Mouse (Mus musculus) MEL (cell line): ENCODE data around the gene Mau2. TPM values are rescaled to one million over a fixed set of nuclear protein-coding genes. Genes with fewer than 3 reads are reported as not detected.
A peak's percentile ranks its signal among the peaks of the same experiment; 100 is the strongest.

Experiments used
- DNase-seq: peaks from one replicate; pipeline ENCODE4 v3.0.0; 2011; ENCODE audit warnings: low read depth, low spot score
- H3K27ac ChIP-seq: 2 replicates; pipeline ENCODE4 v1.5.1; 2012; ENCODE audit warnings: low read depth, mild to moderate bottlenecking, control low read depth, low read length, moderate library complexity; ENCODE audit not compliant: control insufficient read depth
- H3K27me3 ChIP-seq, 2 experiments: fragments of 150-350 bp in 1 of 2; sonication (generic) in 1 of 2; 2 replicates each; pipeline ENCODE4 v1.6.1; 2012; ENCODE audit warnings: low read length in 2 of 2, mild to moderate bottlenecking in 2 of 2, improper control_type of control experiment in 1 of 2, moderate library complexity in 1 of 2; ENCODE audit not compliant: insufficient read depth in 2 of 2, control insufficient read depth in 1 of 2
- H3K36me3 ChIP-seq, 2 experiments: 2 replicates each; pipeline ENCODE4 v1.6.1; 2012 to 2014; ENCODE audit warnings: low read length in 2 of 2, improper control_type of control experiment in 1 of 2, inconsistent platforms in 1 of 2, mild to moderate bottlenecking in 1 of 2; ENCODE audit not compliant: insufficient read depth in 2 of 2, control insufficient read depth in 1 of 2
- H3K4me1 ChIP-seq, 2 experiments: fragments of 150-350 bp in 1 of 2; sonication (generic) in 1 of 2; 2 replicates each; pipeline ENCODE4 v1.6.1; 2012; ENCODE audit warnings: low read length in 2 of 2, improper control_type of control experiment in 1 of 2, mild to moderate bottlenecking in 1 of 2; ENCODE audit not compliant: insufficient read depth in 2 of 2, control insufficient read depth in 1 of 2
- H3K4me3 ChIP-seq, 2 experiments: fragments of 150-350 bp in 1 of 2; sonication (generic) in 1 of 2; 2 replicates each; pipeline ENCODE4 v1.5.1; 2012; ENCODE audit warnings: low read depth in 2 of 2, low read length in 2 of 2, mild to moderate bottlenecking in 2 of 2, moderate library complexity in 2 of 2, control low read depth in 1 of 2, improper control_type of control experiment in 1 of 2; ENCODE audit not compliant: control insufficient read depth in 1 of 2, insufficient read depth in 1 of 2
- H3K79me2 ChIP-seq: 2 replicates; pipeline ENCODE4 v1.6.1; 2012; ENCODE audit warnings: mild to moderate bottlenecking, low read length, moderate library complexity; ENCODE audit not compliant: control insufficient read depth, poor library complexity, insufficient read depth
- H3K9ac ChIP-seq: 2 replicates; pipeline ENCODE4 v1.6.1; 2012; ENCODE audit warnings: low read depth, mild to moderate bottlenecking, control low read depth, low read length, moderate library complexity; ENCODE audit not compliant: control insufficient read depth, poor library complexity, severe bottlenecking
- H3K9me3 ChIP-seq: fragments of 150-350 bp; sonication (generic); replicated peaks from 2 replicates; pipeline ENCODE4 v1.6.1; 2012; ENCODE audit warnings: mild to moderate bottlenecking, low read length, improper control_type of control experiment, moderate library complexity; ENCODE audit not compliant: insufficient read depth
- BHLHE40 ChIP-seq: IDR thresholded peaks from 2 replicates; pipeline ENCODE4 v1.6.1; 2012; ENCODE audit warnings: low read depth, mild to moderate bottlenecking, inconsistent platforms, low read length, improper control_type of control experiment, borderline replicate concordance
- CHD1 ChIP-seq: IDR thresholded peaks from 2 replicates; pipeline ENCODE4 v1.6.1; 2012; ENCODE audit warnings: low read depth, mild to moderate bottlenecking, inconsistent platforms, low read length, improper control_type of control experiment
- CHD2 ChIP-seq: IDR thresholded peaks from 2 replicates; pipeline ENCODE4 v1.6.1; 2011; ENCODE audit warnings: low read length, improper control_type of control experiment
- CTCF ChIP-seq, 3 experiments: IDR thresholded peaks in 2 of 3; conservative IDR thresholded peaks in 1 of 3; 2 replicates each; pipeline ENCODE4 v1.5.1; 2011 to 2012; ENCODE audit warnings: low read length in 3 of 3, low read depth in 2 of 3, mild to moderate bottlenecking in 2 of 3, improper control_type of control experiment in 1 of 3, inconsistent platforms in 1 of 3, mixed read lengths in 1 of 3, moderate library complexity in 1 of 3; ENCODE audit not compliant: control insufficient read depth in 1 of 3, insufficient read depth in 1 of 3, poor library complexity in 1 of 3, severe bottlenecking in 1 of 3
- E2F4 ChIP-seq: IDR thresholded peaks from 2 replicates; pipeline ENCODE4 v1.6.1; 2011; ENCODE audit warnings: low read depth, low read length, improper control_type of control experiment, borderline replicate concordance
- ELF1 ChIP-seq: IDR thresholded peaks from 2 replicates; pipeline ENCODE4 v1.6.1; 2014; ENCODE audit warnings: low read depth, mild to moderate bottlenecking, inconsistent platforms, low read length, improper control_type of control experiment, moderate library complexity
- ETS1 ChIP-seq: IDR thresholded peaks from 2 replicates; pipeline ENCODE4 v1.6.1; 2012; ENCODE audit warnings: low read depth, mild to moderate bottlenecking, inconsistent platforms, low read length, improper control_type of control experiment, moderate library complexity
- GABPA ChIP-seq: IDR thresholded peaks from 2 replicates; pipeline ENCODE4 v1.6.1; 2012; ENCODE audit warnings: low read depth, mild to moderate bottlenecking, inconsistent platforms, low read length, improper control_type of control experiment, moderate library complexity
- JUND ChIP-seq: IDR thresholded peaks from 2 replicates; pipeline ENCODE4 v1.6.1; 2011; ENCODE audit warnings: low read depth, mild to moderate bottlenecking, improper control_type of control experiment, low read length
- MAFK ChIP-seq: IDR thresholded peaks from 2 replicates; pipeline ENCODE4 v1.6.1; 2011; ENCODE audit warnings: low read depth, mild to moderate bottlenecking, low read length, improper control_type of control experiment, borderline replicate concordance
- MAX ChIP-seq: IDR thresholded peaks from 2 replicates; pipeline ENCODE4 v1.6.1; 2011; ENCODE audit warnings: low read length, improper control_type of control experiment
- MXI1 ChIP-seq: IDR thresholded peaks from 2 replicates; pipeline ENCODE4 v1.6.1; 2011; ENCODE audit warnings: mild to moderate bottlenecking, low read depth, low read length, improper control_type of control experiment
- MYC ChIP-seq: IDR thresholded peaks from 2 replicates; pipeline ENCODE4 v1.6.1; 2011; ENCODE audit warnings: low read depth, mild to moderate bottlenecking, low read length, improper control_type of control experiment, moderate library complexity
- RAD21 ChIP-seq: IDR thresholded peaks from 2 replicates; pipeline ENCODE4 v1.6.1; 2011; ENCODE audit warnings: mild to moderate bottlenecking, low read depth, low read length, improper control_type of control experiment
- RCOR1 ChIP-seq: IDR thresholded peaks from 2 replicates; pipeline ENCODE4 v1.6.1; 2012; ENCODE audit warnings: low read depth, mild to moderate bottlenecking, inconsistent platforms, low read length, improper control_type of control experiment
- SIN3A ChIP-seq: IDR thresholded peaks from 2 replicates; pipeline ENCODE4 v1.6.1; 2012; ENCODE audit warnings: low read length, improper control_type of control experiment, inconsistent platforms
- SMC3 ChIP-seq: IDR thresholded peaks from 2 replicates; pipeline ENCODE4 v1.6.1; 2011; ENCODE audit warnings: low read depth, low read length, improper control_type of control experiment
- TCF12 ChIP-seq: IDR thresholded peaks from 2 replicates; pipeline ENCODE4 v1.6.1; 2014; ENCODE audit warnings: low read depth, mild to moderate bottlenecking, inconsistent platforms, low read length, improper control_type of control experiment, moderate library complexity
- UBTF ChIP-seq: IDR thresholded peaks from 2 replicates; pipeline ENCODE4 v1.6.1; 2012; ENCODE audit warnings: low read depth, mild to moderate bottlenecking, inconsistent platforms, low read length, improper control_type of control experiment, moderate library complexity, borderline replicate concordance; ENCODE audit not compliant: insufficient read depth
- USF1 ChIP-seq: IDR thresholded peaks from 2 replicates; pipeline ENCODE4 v1.6.1; 2014; ENCODE audit warnings: low read depth, mild to moderate bottlenecking, inconsistent platforms, low read length, improper control_type of control experiment, moderate library complexity
- ZC3H11A ChIP-seq: IDR thresholded peaks from 2 replicates; pipeline ENCODE4 v1.6.1; 2012; ENCODE audit warnings: low read depth, mild to moderate bottlenecking, inconsistent platforms, low read length, improper control_type of control experiment
- ZKSCAN1 ChIP-seq: IDR thresholded peaks from 2 replicates; pipeline ENCODE4 v1.6.1; 2012; ENCODE audit warnings: low read depth, mild to moderate bottlenecking, inconsistent platforms, low read length, improper control_type of control experiment, moderate library complexity
- ZMIZ1 ChIP-seq: IDR thresholded peaks from 2 replicates; pipeline ENCODE4 v1.6.1; 2012; ENCODE audit warnings: low read depth, mild to moderate bottlenecking, inconsistent platforms, low read length, improper control_type of control experiment, moderate library complexity
- ZNF384 ChIP-seq: IDR thresholded peaks from 2 replicates; pipeline ENCODE4 v1.6.1; 2012; ENCODE audit warnings: low read depth, mild to moderate bottlenecking, inconsistent platforms, low read length, improper control_type of control experiment
- polyA plus RNA-seq, 2 experiments: library from polyadenylated mRNA; stranded (reverse) in 1 of 2; unstranded in 1 of 2; fragments of >175 nt in 1 of 2; fragments of >200 nt in 1 of 2; gene quantifications; 2 replicates each; pipeline versions ENCODE4 v1.2.1 to v1.2.4; 2012; ENCODE audit warnings: low replicate concordance in 2 of 2, low read depth in 1 of 2; ENCODE audit not compliant: insufficient read length in 2 of 2, insufficient read depth in 1 of 2, missing spikeins in 1 of 2
- total RNA-seq: library from RNA; depleted of rRNA; stranded (reverse); fragments of 300-350 nt; gene quantifications from 2 replicates; pipeline ENCODE4 v1.2.3, GENCODE M21; 2012

The Mau2 gene
- total and polyA plus RNA-seq, 3 experiments, result 39.2 to 43.4 TPM; not detected in 1

- Histone ChIP-seq H3K4me3 (no peak overlapping the region), H3K27me3 (no peaks in the 10 kb centered on the region), H3K4me1 (no peaks in the 10 kb centered on the region), H3K9me3 (no peaks in the 10 kb centered on the region), H3K36me3 (no peaks in the 10 kb centered on the region), H3K27ac (no peak overlapping the region), H3K79me2 (no peaks in the 10 kb centered on the region), H3K9ac (no peak overlapping the region)
- TF ChIP-seq SMC3, result peak; percentile 27
- no peak for TF ChIP-seq BHLHE40
- no peak for TF ChIP-seq USF1
- TF ChIP-seq CTCF (IDR thresholded peaks at IDR 0.05 in 2 of 3, conservative IDR thresholded peaks at IDR 0.05 in 1 of 3; ENCODE audit: control insufficient read depth in 1 of 3, insufficient read depth in 1 of 3, low read depth in 2 of 3, low read length in 3 of 3, poor library complexity in 1 of 3, severe bottlenecking in 1 of 3), result peak in 2 of 3 experiments; percentile 22 to 37; a peak in 3 of 6 replicates
- TF ChIP-seq RAD21, result peak; percentile 16
- TF ChIP-seq MAX, result no peak
- DNase-seq, result no peak
These were observed 45.5 kb upstream of the Mau2 start for GRCm38 (mm10) chr8:70087836-70088650.

GRCm38 (mm10) chr8:70087237-70087636 is 44.7 kb upstream of the Mau2 start:
- no peak overlapping the region for H3K9ac ChIP-seq
- no peak overlapping the region for H3K4me3 ChIP-seq
- no peak overlapping the region for H3K27ac ChIP-seq
- no peaks in the 10 kb centered on the region for H3K9me3 ChIP-seq
- H3K4me1 ChIP-seq, result no peaks in the 10 kb centered on the region
- TF ChIP-seq CHD1 (no peak), TCF12 (no peak), E2F4 (no peak), RAD21 (no peak), MYC (no peak), CHD2 (no peak), UBTF (no peak), ETS1 (no peak), ZNF384 (no peak), ZKSCAN1 (no peak), ELF1 (no peak), ZMIZ1 (no peak), USF1 (no peak), RCOR1 (no peak), ZC3H11A (no peak), SIN3A (no peak), MXI1 (no peak), MAFK (no peak), JUND (no peak), GABPA (no peak)
- no peaks in the 10 kb centered on the region for H3K79me2 ChIP-seq
- H3K36me3 ChIP-seq, result no peaks in the 10 kb centered on the region
- no peaks in the 10 kb centered on the region for H3K27me3 ChIP-seq
- DNase-seq, result no peak
